Mouse (Mus musculus) gonadal fat pad, adult 2 months (tissue): ENCODE results near the gene Naa11. TPM values are rescaled to one million over a fixed set of nuclear protein-coding genes. Genes with fewer than 3 reads are reported as not detected.

Source experiments
- DNase-seq: peaks from one replicate; pipeline ENCODE4 v3.0.0-alpha.2; 2012; ENCODE audit warnings: low read depth
- polyA plus RNA-seq: library from polyadenylated mRNA; depleted of rRNA; stranded (reverse); fragments of >200 nt; gene quantifications from 2 replicates; pipeline ENCODE4 v1.2.3, GENCODE M21; 2012; rRNA removed

Naa11 gene
- polyA plus RNA-seq, 1 experiment, result not detected

- DNase-seq, result no peak
Measured at GRCm38 (mm10) chr5:97345129-97345528, 47.0 kb downstream of the Naa11 start.

GRCm38 (mm10) chr5:97344144-97344543 is 48.0 kb downstream of the Naa11 start:
- DNase-seq, result no peak

DNA sequence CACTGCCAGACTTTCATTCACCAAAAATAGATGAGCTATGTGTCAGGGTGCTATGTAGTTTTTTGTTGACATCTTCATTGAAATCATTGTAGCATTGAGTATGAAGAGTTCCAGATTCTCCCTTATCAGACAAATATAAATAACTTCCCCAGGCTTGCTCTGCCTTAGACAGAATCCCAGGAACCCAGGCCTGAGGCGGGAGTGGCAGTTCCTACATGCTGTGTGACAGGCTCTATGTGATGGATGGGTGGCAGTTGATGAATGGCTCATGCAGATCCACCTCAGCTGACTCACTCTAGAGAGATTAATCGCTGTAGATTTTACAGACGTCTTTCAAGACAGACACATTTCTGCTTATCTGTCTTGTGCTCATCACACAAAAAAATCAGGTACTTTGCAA is 57.4 kb downstream of the Naa11 start:
- no peak for DNase-seq

Other genes with a start within 250 kb of the Naa11 start
- 0.14 and 0.76 TPM in 2 replicates for gene Gk2, start 64.6 kb upstream of the Naa11 start, polyA plus RNA-seq